Mouse (Mus musculus): Measurements from ENCODE around the gene Olfr76. TPM values are rescaled to one million over a fixed set of nuclear protein-coding genes. Genes with fewer than 3 reads are reported as not detected.

Gene Olfr76
- polyA plus RNA-seq (2017; shearing (Covaris generic)) = under 1 TPM in 1 of 2 experiments, not detected in 1; 0.23 TPM

DNA sequence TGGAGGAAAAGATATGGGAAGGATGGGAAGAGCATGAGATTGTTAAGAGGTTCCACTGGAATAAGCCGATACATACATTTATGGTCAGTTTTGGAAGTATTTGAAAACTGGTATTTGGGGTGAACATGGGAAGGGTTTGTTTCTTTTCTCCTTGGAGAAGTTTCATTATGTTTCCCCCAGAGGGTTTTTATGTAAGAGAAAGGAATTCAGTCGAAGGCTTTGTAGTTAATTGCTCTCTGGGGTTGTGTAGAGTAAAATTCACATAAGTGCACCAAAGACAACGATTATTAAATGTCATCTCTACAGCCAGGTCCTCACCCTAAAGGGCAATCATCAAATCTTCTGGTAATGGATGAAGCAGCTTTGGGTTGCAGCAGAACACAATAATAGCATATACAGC lies at the start of gene Olfr76:
Gene Olfr76 (minus strand): TSS at position 101 of the 400 bp plus-strand sequence.

DNA sequence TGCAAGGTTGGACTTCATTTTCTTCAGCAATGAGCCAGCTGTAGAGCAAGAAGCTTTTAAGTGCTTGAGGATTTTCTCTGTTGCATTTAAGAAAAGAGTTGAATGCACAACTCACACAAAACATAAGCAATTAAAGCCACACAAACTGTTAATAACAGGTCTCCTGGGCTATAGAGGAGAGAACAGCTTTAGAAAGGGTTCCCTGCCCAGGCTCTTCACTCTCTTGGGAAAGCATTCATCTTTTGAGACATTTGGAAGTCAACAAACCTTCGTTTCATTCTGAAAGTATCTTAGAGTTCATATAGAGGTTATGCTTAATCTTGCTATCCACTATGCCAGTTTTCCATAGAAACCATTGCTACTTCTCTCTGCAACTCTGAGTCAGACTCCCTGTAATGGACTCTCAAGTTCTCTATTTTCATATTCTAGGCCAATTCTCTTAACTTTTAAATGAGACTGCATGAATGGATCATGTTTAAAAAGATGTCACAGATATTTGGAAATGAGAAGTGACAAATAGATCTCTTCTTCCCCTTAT lies 47.1 kb upstream of the Olfr76 start, which contains the start of gene Olfr1555-ps1:
Gene Olfr1555-ps1 (minus strand): TSS at position 51 of the 538 bp plus-strand sequence.

DNA sequence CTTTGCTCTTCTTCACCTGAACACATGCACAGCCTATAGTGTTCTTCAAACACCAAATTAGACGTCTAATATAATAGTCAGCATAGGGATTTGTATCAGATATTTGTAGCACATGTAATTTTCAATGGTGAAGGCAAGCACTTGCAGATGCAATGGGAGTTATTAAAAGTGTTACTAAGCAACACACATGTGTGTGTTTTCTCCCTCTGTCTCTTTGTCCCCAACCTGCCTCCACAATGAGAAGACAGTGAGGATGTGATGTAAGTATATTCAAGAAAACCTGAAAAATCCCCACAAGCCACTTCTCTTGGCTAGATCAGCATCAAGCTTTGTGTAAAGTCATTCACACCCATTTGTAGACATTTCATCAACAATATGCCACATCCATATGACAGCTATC lies 7.2 kb downstream of the Olfr76 start, which contains the start of gene Olfr1428:
Gene Olfr1428 (minus strand): TSS at position 101 of the 400 bp plus-strand sequence.

DNA sequence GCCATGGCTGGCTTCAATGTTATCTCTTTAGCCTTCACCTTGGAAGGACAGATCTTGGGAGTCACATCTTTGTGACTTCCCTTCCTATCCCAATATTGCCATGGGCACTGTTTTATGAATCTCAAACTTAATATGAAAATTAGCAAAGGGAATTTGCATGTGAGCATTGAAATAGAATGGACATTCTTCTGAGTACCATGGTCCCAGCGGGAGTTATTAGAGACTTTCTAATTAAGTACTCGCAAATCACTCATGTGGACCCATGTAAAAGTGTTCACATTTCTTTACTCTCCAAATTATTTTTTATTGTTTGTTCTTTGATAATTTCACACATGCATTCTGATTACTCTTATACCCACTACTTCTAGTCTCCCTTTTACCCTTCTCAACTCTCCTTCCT lies 19.8 kb downstream of the Olfr76 start, which contains the start of gene Olfr1427:
Gene Olfr1427 (minus strand): TSS at position 101 of the 400 bp plus-strand sequence.

DNA sequence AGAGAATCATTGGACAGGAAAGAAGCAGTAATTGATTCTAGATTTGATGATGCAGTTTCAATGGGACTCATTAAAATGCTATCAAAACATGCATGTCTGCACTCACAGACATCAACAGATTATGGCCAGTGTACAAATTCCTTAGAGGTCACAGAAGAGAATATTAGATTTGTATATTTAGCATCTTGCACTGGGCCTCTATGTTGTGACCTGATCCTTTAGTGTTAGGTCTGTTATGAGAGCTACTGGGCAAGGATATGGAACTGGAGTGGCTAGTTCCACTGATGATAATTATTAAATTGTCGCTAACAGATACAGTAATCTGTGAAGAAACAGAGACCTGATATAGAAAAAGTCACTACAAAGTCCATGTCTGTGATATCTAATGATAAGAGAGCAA lies 31.1 kb downstream of the Olfr76 start, which contains the start of gene Olfr1426:
Gene Olfr1426 (minus strand): TSS at position 101 of the 400 bp plus-strand sequence.

DNA sequence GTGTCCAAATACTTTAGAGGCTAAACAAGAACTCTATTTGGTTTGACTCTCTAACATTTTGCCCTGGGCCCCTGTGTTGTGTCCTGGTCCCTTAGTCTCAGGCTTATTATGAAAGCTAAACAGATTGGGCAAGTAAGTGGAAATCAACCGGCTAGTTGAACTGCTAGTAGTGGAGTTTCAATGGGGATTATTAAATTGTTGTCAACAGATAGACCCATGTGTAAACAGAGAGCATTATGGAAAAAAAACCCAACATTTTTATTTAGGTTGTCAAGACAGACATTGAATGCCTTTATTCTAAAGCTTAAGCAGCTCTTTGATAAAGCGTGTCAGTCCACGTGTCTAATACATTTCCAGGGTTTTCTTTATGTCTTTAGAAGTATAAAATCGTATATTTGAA lies 45.4 kb downstream of the Olfr76 start, which contains the start of gene Olfr1425:
Gene Olfr1425 (minus strand): TSS at position 101 of the 400 bp plus-strand sequence.

Other genes starting within 250 kb of the Olfr76 start
- gene Olfr1419, start 248.1 kb downstream of the Olfr76 start, polyA plus RNA-seq (2017; shearing (Covaris generic)) = not detected
- not detected for gene Olfr1420, start 236.6 kb downstream of the Olfr76 start, polyA plus RNA-seq (2017; shearing (Covaris generic))
- 10 to 100 TPM; 18.3 to 20.1 TPM for gene Patl1, start 210.8 kb downstream of the Olfr76 start, polyA plus RNA-seq (2017; shearing (Covaris generic))
- gene Osbp, start 157.3 kb downstream of the Olfr76 start, polyA plus RNA-seq (2017; shearing (Covaris generic)) = 10 to 100 TPM; 36.9 to 44.3 TPM
- under 1 TPM in 1 of 2 experiments, not detected in 1; 0.11 TPM for gene Olfr1423, start 81.9 kb downstream of the Olfr76 start, polyA plus RNA-seq (2017; shearing (Covaris generic))
- gene Olfr1424, start 60.5 kb downstream of the Olfr76 start, polyA plus RNA-seq (2017; shearing (Covaris generic)) = under 1 TPM; 0.10 to 0.20 TPM
- under 1 TPM in 1 of 2 experiments, not detected in 1; 0.09 TPM for gene Olfr1425, start 45.5 kb downstream of the Olfr76 start, polyA plus RNA-seq (2017; shearing (Covaris generic))
- gene Olfr1426, start 31.2 kb downstream of the Olfr76 start, polyA plus RNA-seq (2017; shearing (Covaris generic)) = not detected
- not detected for gene Olfr1427, start 19.9 kb downstream of the Olfr76 start, polyA plus RNA-seq (2017; shearing (Covaris generic))
- not detected for gene Olfr1428, start 7.3 kb downstream of the Olfr76 start, polyA plus RNA-seq (2017; shearing (Covaris generic))
- gene Olfr1555-ps1, start 46.9 kb upstream of the Olfr76 start, polyA plus RNA-seq (2017; shearing (Covaris generic)) = under 1 TPM; 0.17 to 0.20 TPM
- not detected for gene Olfr1431, start 77.4 kb upstream of the Olfr76 start, polyA plus RNA-seq (2017; shearing (Covaris generic))
- under 1 TPM in 1 of 2 experiments, not detected in 1; 0.12 TPM for gene Olfr1432, start 109.4 kb upstream of the Olfr76 start, polyA plus RNA-seq (2017; shearing (Covaris generic))
- under 1 TPM in 1 of 2 experiments, not detected in 1; 0.49 TPM for gene Olfr262, start 118.5 kb upstream of the Olfr76 start, polyA plus RNA-seq (2017; shearing (Covaris generic))
- gene Olfr235, start 137.8 kb upstream of the Olfr76 start, polyA plus RNA-seq (2017; shearing (Covaris generic)) = not detected
- not detected for gene Olfr1434, start 156.7 kb upstream of the Olfr76 start, polyA plus RNA-seq (2017; shearing (Covaris generic))
- not detected for gene Olfr1436, start 175.9 kb upstream of the Olfr76 start, polyA plus RNA-seq (2017; shearing (Covaris generic))
- under 1 TPM in 1 of 2 experiments, not detected in 1; 0.98 TPM for gene Olfr1437, start 201.9 kb upstream of the Olfr76 start, polyA plus RNA-seq (2017; shearing (Covaris generic))
- under 1 TPM in 1 of 2 experiments, not detected in 1; 0.04 TPM for gene Olfr1438-ps1, start 212.7 kb upstream of the Olfr76 start, polyA plus RNA-seq (2017; shearing (Covaris generic))